Mouse (Mus musculus): Measurements from ENCODE around the gene Aldh2.

GRCm38 (mm10) chr5:121621102-121621501, 27.5 kb upstream of the Aldh2 start:
- TF ChIP-seq POLR2A (IDR thresholded peaks at IDR 0.05; ENCODE audit: borderline replicate concordance, insufficient read depth, low read length) (no peak), CTCF (IDR thresholded peaks at IDR 0.05; ENCODE audit: borderline replicate concordance, insufficient read depth, low read depth, low read length) (no peak)
